Mouse (Mus musculus): ENCODE data around the gene Oxa1l. TPM values are rescaled to one million over a fixed set of nuclear protein-coding genes. Genes with fewer than 3 reads are reported as not detected.

Gene Oxa1l
- total RNA-seq, 2 experiments from 2014 or later: 49.1 to 54.6 TPM

DNA sequence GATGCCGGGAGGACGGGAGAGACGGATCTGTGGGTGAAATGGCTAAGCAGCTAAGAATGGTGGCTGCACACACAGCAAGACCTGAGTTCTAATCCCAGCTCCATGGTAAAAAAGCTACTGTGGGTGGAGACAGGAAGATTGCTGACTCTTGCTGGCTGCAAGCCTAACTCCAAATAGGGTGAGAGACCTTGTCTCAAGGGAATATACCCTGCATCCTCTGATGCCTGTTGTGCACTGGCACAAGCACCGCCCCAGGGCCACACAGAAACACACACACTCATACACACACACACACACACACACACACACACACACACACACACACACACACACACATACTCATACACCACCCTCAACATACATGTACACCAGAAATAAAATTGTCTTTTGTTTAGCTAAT is 56.2 kb downstream of the Oxa1l start:
- no peak overlapping the region for H3K27ac ChIP-seq
- H3K4me3 ChIP-seq: no peak overlapping the region
- intact Hi-C loops (cut with DNase I): no loop called here
- TF ChIP-seq CTCF (IDR thresholded peaks at IDR 0.05): no peak
- no peak for DNase-seq

- Histone ChIP-seq H3K4me3 (peak within 1 kb of the TSS; percentile 28), H3K27ac (no peak within 1 kb of the TSS)
- peak; percentile 44 for TF ChIP-seq CTCF (IDR thresholded peaks at IDR 0.05)
- DNase-seq: no peak
- intact Hi-C loops (cut with DNase I): no loop called here
Observed at GRCm38 (mm10) chr14:54417623-54418081, 57.0 kb downstream of the Oxa1l start, which contains the start of gene Slc7a7. Gene Slc7a7, minus strand, starts transcription at chr14:54417780.

Other genes with a start within 250 kb of the Oxa1l start
- gene Dad1, start 106.7 kb upstream of the Oxa1l start, total RNA-seq (2021): 10 to 100 TPM; 68.3 to 77.9 TPM
- 10 to 100 TPM; 18.9 to 19.3 TPM for gene Abhd4, start 106.6 kb upstream of the Oxa1l start, total RNA-seq (2021)
- not detected for gene Olfr49, start 75.9 kb upstream of the Oxa1l start, total RNA-seq (2021)
- 1 to 10 TPM in 1 of 2 experiments, under 1 TPM in 1; 0.56 to 2.0 TPM for gene Slc7a7, start 56.9 kb downstream of the Oxa1l start, total RNA-seq (2021)
- gene Mrpl52, start 66.1 kb downstream of the Oxa1l start, total RNA-seq (2021): 100 to 1,000 TPM; 102 to 111 TPM
- 10 to 100 TPM in 1 of 2 experiments, 1 to 10 TPM in 1; 8.5 to 14.0 TPM for gene Mmp14, start 70.8 kb downstream of the Oxa1l start, total RNA-seq (2021)
- 10 to 100 TPM; 27.9 to 36.5 TPM for gene Lrp10, start 103.3 kb downstream of the Oxa1l start, total RNA-seq (2021)
- gene Rem2, start 115.3 kb downstream of the Oxa1l start, total RNA-seq (2021): not detected
- gene Prmt5, start 156.7 kb downstream of the Oxa1l start, total RNA-seq (2021): 10 to 100 TPM; 32.5 to 34.6 TPM
- 1 to 10 TPM; 3.1 to 3.3 TPM for gene Haus4, start 193.8 kb downstream of the Oxa1l start, total RNA-seq (2021)
- gene Ajuba, start 216.7 kb downstream of the Oxa1l start, total RNA-seq (2021): 1 to 10 TPM; 1.4 to 1.8 TPM
- 1 to 10 TPM; 2.2 to 4.0 TPM for gene 4931414P19Rik, start 245.2 kb downstream of the Oxa1l start, total RNA-seq (2021)